Mouse (Mus musculus): Measurements from ENCODE around the gene Esf1. TPM values are rescaled to one million over a fixed set of nuclear protein-coding genes. Genes with fewer than 3 reads are reported as not detected.
"Not testable (repeated sequence)": the region's sequence is repeated elsewhere in the genome, so short reads cannot be mapped to it uniquely, and the experiment has no call there.

The Esf1 gene
- polyA plus RNA-seq, 1 experiment, result 1.9 TPM

- Histone ChIP-seq H3K36me3 (ENCODE audit: control insufficient read depth, insufficient read depth, low read length) (0 out of 2 replicates have a peak, but pooled peaks cover 1% of the 10 kb centered on the region), H3K27ac (ENCODE audit: control insufficient read depth, insufficient read depth, low read depth, low read length) (peak overlapping the region; percentile 73), H3K27me3 (ENCODE audit: control insufficient read depth, insufficient read depth, low read length) (no peaks in the 10 kb centered on the region), H3K4me1 (ENCODE audit: control insufficient read depth, insufficient read depth, low read length) (peaks cover 2% of the 10 kb centered on the region; the same call in 1 of the 2 replicates), H3K4me3 (ENCODE audit: control insufficient read depth, low read depth, low read length) (peak overlapping the region; percentile 96)
- no peak for TF ChIP-seq POLR2A (IDR thresholded peaks at IDR 0.05; ENCODE audit: control insufficient read depth, low read depth, low read length)
- no peak for TF ChIP-seq CTCF (IDR thresholded peaks at IDR 0.05; ENCODE audit: control insufficient read depth, insufficient read depth, insufficient replicate concordance, low read depth, low read length)
These were observed 614 bp upstream of the Esf1 start for GRCm38 (mm10) chr2:140170803-140171553.

GRCm38 (mm10) chr2:140169057-140169456 lies 1.3 kb downstream of the Esf1 start:
- Histone ChIP-seq H3K4me1 (ENCODE audit: control insufficient read depth, insufficient read depth, low read length) (peaks cover 2% of the 10 kb centered on the region; the same call in 1 of the 2 replicates), H3K27me3 (ENCODE audit: control insufficient read depth, insufficient read depth, low read length) (no peaks in the 10 kb centered on the region), H3K27ac (ENCODE audit: control insufficient read depth, insufficient read depth, low read depth, low read length) (no peak overlapping the region), H3K36me3 (ENCODE audit: control insufficient read depth, insufficient read depth, low read length) (0 out of 2 replicates have a peak, but pooled peaks cover 1% of the 10 kb centered on the region), H3K4me3 (ENCODE audit: control insufficient read depth, low read depth, low read length) (no peak overlapping the region)
- TF ChIP-seq POLR2A (IDR thresholded peaks at IDR 0.05; ENCODE audit: control insufficient read depth, low read depth, low read length) (no peak), CTCF (IDR thresholded peaks at IDR 0.05; ENCODE audit: control insufficient read depth, insufficient read depth, insufficient replicate concordance, low read depth, low read length) (no peak)

GRCm38 (mm10) chr2:140163351-140163854 lies 7.0 kb downstream of the Esf1 start:
- no peak overlapping the region for H3K27ac ChIP-seq (ENCODE audit: control insufficient read depth, insufficient read depth, low read depth, low read length)
- no peaks in the 10 kb centered on the region for H3K4me1 ChIP-seq (ENCODE audit: control insufficient read depth, insufficient read depth, low read length)
- H3K27me3 ChIP-seq (ENCODE audit: control insufficient read depth, insufficient read depth, low read length), result no peaks in the 10 kb centered on the region
- TF ChIP-seq POLR2A (IDR thresholded peaks at IDR 0.05; ENCODE audit: control insufficient read depth, low read depth, low read length), result no peak
- no peak for TF ChIP-seq CTCF (IDR thresholded peaks at IDR 0.05; ENCODE audit: control insufficient read depth, insufficient read depth, insufficient replicate concordance, low read depth, low read length)
- 0 out of 2 replicates have a peak, but pooled peaks cover 1% of the 10 kb centered on the region for H3K36me3 ChIP-seq (ENCODE audit: control insufficient read depth, insufficient read depth, low read length)
- H3K4me3 ChIP-seq (ENCODE audit: control insufficient read depth, low read depth, low read length), result no peak overlapping the region

GRCm38 (mm10) chr2:140159186-140159730 lies 11.1 kb downstream of the Esf1 start:
- Histone ChIP-seq H3K27me3 (ENCODE audit: control insufficient read depth, insufficient read depth, low read length) (no peaks in the 10 kb centered on the region), H3K27ac (ENCODE audit: control insufficient read depth, insufficient read depth, low read depth, low read length) (no peak overlapping the region), H3K4me1 (ENCODE audit: control insufficient read depth, insufficient read depth, low read length) (no peaks in the 10 kb centered on the region), H3K4me3 (ENCODE audit: control insufficient read depth, low read depth, low read length) (no peak overlapping the region), H3K36me3 (ENCODE audit: control insufficient read depth, insufficient read depth, low read length) (no peaks in the 10 kb centered on the region)
- TF ChIP-seq POLR2A (IDR thresholded peaks at IDR 0.05; ENCODE audit: control insufficient read depth, low read depth, low read length) (no peak), CTCF (IDR thresholded peaks at IDR 0.05; ENCODE audit: control insufficient read depth, insufficient read depth, insufficient replicate concordance, low read depth, low read length) (no peak)

DNA sequence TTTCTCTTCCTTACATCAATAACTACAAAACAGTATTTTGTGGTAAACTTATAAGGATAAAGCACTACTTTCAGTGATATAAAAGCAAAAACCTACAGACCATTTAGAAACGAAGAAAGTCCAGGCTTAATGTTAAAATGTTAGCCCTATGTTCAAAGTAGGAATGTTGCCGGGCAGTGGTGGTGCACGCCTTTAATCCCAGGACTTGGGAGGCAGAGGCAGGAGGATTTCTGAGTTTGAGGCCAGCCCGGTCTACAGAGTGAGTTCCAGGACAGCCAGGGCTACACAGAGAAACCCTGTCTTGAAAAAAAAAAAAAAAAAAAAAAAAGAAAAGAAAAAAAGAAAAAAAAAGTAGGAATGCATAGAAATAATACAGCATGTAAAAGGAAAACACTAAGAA lies 18.6 kb downstream of the Esf1 start, which contains the start of gene Gm17374:
Gene Gm17374 (plus strand): TSS at position 301 of the 400 bp plus-strand sequence.
- not testable (repeated sequence) for H3K4me1 ChIP-seq (ENCODE audit: control insufficient read depth, insufficient read depth, low read length); H3K4me3 ChIP-seq (ENCODE audit: control insufficient read depth, low read depth, low read length); H3K27ac ChIP-seq (ENCODE audit: control insufficient read depth, insufficient read depth, low read depth, low read length); H3K36me3 ChIP-seq (ENCODE audit: control insufficient read depth, insufficient read depth, low read length); H3K27me3 ChIP-seq (ENCODE audit: control insufficient read depth, insufficient read depth, low read length)

DNA sequence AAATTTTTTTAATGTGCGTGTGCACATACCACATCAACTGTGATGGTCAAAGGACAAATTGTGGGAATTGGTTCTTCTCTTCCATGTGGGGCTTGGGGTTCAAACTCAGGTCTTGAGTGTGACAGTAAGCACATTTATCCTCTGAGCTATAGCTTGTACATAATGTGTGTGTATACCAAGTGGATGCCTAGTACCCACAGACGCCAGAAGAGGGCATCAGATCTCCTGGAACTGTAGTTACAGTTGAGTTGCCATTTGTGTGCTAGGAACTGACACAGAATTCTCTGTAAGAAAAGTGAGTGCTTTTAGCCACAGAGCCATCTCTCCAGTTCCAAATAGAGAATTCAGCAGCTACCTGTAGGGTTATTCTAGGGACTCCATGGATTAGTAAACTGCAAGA lies 44.8 kb downstream of the Esf1 start:
- Histone ChIP-seq H3K4me1 (ENCODE audit: control insufficient read depth, insufficient read depth, low read length) (no peaks in the 10 kb centered on the region), H3K27ac (ENCODE audit: control insufficient read depth, insufficient read depth, low read depth, low read length) (no peak overlapping the region), H3K4me3 (ENCODE audit: control insufficient read depth, low read depth, low read length) (no peak overlapping the region), H3K36me3 (ENCODE audit: control insufficient read depth, insufficient read depth, low read length) (no peaks in the 10 kb centered on the region; the same call in 1 of the 2 replicates), H3K27me3 (ENCODE audit: control insufficient read depth, insufficient read depth, low read length) (no peaks in the 10 kb centered on the region)
- TF ChIP-seq CTCF (IDR thresholded peaks at IDR 0.05; ENCODE audit: control insufficient read depth, insufficient read depth, insufficient replicate concordance, low read depth, low read length) (no peak), POLR2A (IDR thresholded peaks at IDR 0.05; ENCODE audit: control insufficient read depth, low read depth, low read length) (no peak)

- Histone ChIP-seq H3K27ac (ENCODE audit: control insufficient read depth, insufficient read depth, low read depth, low read length) (no peak overlapping the region), H3K4me1 (ENCODE audit: control insufficient read depth, insufficient read depth, low read length) (no peaks in the 10 kb centered on the region), H3K4me3 (ENCODE audit: control insufficient read depth, low read depth, low read length) (no peak overlapping the region), H3K27me3 (ENCODE audit: control insufficient read depth, insufficient read depth, low read length) (no peaks in the 10 kb centered on the region), H3K36me3 (ENCODE audit: control insufficient read depth, insufficient read depth, low read length) (no peaks in the 10 kb centered on the region)
- TF ChIP-seq CTCF (IDR thresholded peaks at IDR 0.05; ENCODE audit: control insufficient read depth, insufficient read depth, insufficient replicate concordance, low read depth, low read length) (no peak), POLR2A (IDR thresholded peaks at IDR 0.05; ENCODE audit: control insufficient read depth, low read depth, low read length) (no peak)
These were observed 56.5 kb downstream of the Esf1 start for GRCm38 (mm10) chr2:140113851-140114250.
